Comparison of ENCODE assay signal across 16 mouse cellular contexts in the genomic region with DNA sequence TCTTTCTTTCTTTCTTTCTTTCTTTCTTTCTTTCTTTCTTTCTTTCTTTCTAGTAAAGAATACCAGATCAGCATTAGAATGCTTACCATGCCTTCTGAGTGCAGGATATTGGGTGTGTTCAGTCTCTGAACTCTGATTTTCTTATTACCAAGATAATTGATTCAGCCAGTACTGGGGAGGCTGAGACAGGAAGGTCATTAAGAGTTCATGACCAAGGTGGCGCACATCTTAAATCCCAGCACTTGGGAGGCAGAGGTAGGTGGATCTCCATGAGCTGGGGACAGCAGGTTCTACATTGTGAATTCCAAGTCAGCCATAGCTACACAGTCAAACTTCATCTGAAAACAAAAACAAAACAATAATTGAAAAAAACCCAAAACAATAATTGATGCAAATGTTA.
"Had no signal": no experiment of that assay in that cellular context is flagged by ENCODE, and none has a peak within 500 bp of the region (broad histone marks: within the 10 kb centered on the region; RNA-seq: fewer than 3 reads in every experiment).

No protein-coding gene starts in this region.

- H3K4me2 ChIP-seq: neural tube, embryonic 12.5 days; neural tube, embryonic 13.5 days; neural tube, embryonic 15.5 days; stomach, embryonic 15.5 days had no signal

- H3K9ac ChIP-seq: neural tube, embryonic 12.5 days; neural tube, embryonic 13.5 days; neural tube, embryonic 15.5 days; stomach, embryonic 15.5 days had no signal

- H3K27ac ChIP-seq: neural tube, embryonic 12.5 days; neural tube, embryonic 13.5 days; neural tube, embryonic 15.5 days; stomach, embryonic 15.5 days; stomach, postnatal 0 days had no signal

- H3K4me3 ChIP-seq: neural tube, embryonic 12.5 days; neural tube, embryonic 13.5 days; neural tube, embryonic 15.5 days; stomach, embryonic 15.5 days had no signal

- H3K27me3 ChIP-seq: neural tube, embryonic 12.5 days; neural tube, embryonic 13.5 days; neural tube, embryonic 15.5 days; stomach, embryonic 15.5 days had no signal

- DNase-seq: retina, postnatal 1 day; right cerebral cortex, adult 18-20 months; right cerebral cortex, postnatal 14 days; right cerebral cortex, postnatal 25 days; right cerebral cortex, postnatal 4 days; spleen, adult 18-20 months; thymus, adult 18-20 months; thymus, adult 2 months; thymus, postnatal 14 days; thymus, postnatal 36 days; thymus, postnatal 4 days had no signal

- H3K9me3 ChIP-seq: neural tube, embryonic 12.5 days; neural tube, embryonic 13.5 days; neural tube, embryonic 15.5 days; stomach, embryonic 15.5 days had no signal
